In genomic region chr6:122571617-122571959, GRCm38 (mm10) we compare ENCODE assay signal across 1 mouse cellular context.
TF ChIP-seq lines count a peak whose summit lies in the region.

No protein-coding gene starts in this region.

TF ChIP-seq in MEL, 35 proteins besides CTCF, POLR2A, EP300 and RAD21:
- no peak for TF ChIP-seq MXI1 (IDR thresholded peaks at IDR 0.05; ENCODE audit: low read depth, low read length)
- 0 out of 2 replicates have a peak, but pooled peaks have one; percentile 25 for TF ChIP-seq TCF12 (IDR thresholded peaks at IDR 0.05; ENCODE audit: low read depth, low read length)
- peak; percentile 44 for TF ChIP-seq ETS1 (IDR thresholded peaks at IDR 0.05; ENCODE audit: low read depth, low read length)
- TF ChIP-seq GATA1 (IDR thresholded peaks at IDR 0.05; ENCODE audit: low read depth, low read length): peak; percentile 52
- TF ChIP-seq ELF1 (IDR thresholded peaks at IDR 0.05; ENCODE audit: low read depth, low read length): no peak
